Mouse (Mus musculus) inflammation-experienced regulatory T-cells, adult 6 months (primary cell): Measurements from ENCODE around the gene Alyref2. TPM values are rescaled to one million over a fixed set of nuclear protein-coding genes. Genes with fewer than 3 reads are reported as not detected.
A peak's percentile ranks its signal among the peaks of the same experiment; 100 is the strongest.
"Not testable (repeated sequence)": the region's sequence is repeated elsewhere in the genome, so short reads cannot be mapped to it uniquely, and the experiment has no call there.

ENCODE experiments used
- ATAC-seq: one replicate; pipeline ENCODE4 v1.8.0; 2017
- polyA plus RNA-seq, 3 experiments: library from polyadenylated mRNA; unstranded; fragments of 100-300 nt; shearing (Covaris generic); gene quantifications; one replicate each; pipeline ENCODE4 v1.2.1; 2017

Gene Alyref2
- polyA plus RNA-seq, result 10 to 100 TPM in 2 of 3 experiments, 1 to 10 TPM in 1; 8.9 to 13.0 (median 10.3) TPM

DNA sequence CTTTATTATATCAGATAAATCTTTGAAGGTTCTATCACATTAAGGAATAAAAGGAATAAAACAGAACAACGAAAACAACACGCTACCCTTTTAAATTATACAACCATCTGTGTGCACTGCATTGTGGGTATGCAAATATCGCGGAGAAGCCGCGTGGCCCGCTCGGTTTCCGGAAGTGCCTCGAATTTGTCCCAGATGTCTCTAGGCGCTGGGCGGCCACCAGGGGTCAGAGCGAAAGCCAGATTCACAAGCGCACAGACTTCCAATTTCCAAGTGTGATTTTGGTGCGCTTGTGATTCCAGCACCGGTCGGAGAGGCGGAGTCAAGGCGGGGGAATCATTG is at the start of gene Alyref2:
Gene Alyref2 (plus strand): TSS at position 229 of the 342 bp plus-strand sequence.
- peak; percentile 76 for ATAC-seq

DNA sequence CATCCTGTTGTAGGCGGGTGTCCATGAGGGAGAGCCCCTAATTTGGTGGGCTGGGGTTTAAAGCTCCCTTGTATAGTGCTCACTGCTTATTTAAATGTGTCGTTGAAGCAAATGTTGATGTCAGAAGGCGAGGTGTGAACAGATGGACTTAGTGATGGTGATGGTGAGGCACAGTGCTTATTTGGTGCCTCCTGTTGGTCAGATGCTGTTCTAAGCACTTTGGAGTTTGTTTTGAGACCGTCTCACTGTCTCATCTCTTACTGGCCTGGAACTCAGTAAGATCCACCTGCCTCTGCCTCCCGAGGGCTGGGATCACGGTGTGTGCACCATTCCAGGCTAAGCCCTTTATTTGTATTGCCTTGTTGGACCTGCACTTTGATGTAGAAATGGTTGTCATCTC is 48.4 kb upstream of the Alyref2 start:
- ATAC-seq, result no peak

DNA sequence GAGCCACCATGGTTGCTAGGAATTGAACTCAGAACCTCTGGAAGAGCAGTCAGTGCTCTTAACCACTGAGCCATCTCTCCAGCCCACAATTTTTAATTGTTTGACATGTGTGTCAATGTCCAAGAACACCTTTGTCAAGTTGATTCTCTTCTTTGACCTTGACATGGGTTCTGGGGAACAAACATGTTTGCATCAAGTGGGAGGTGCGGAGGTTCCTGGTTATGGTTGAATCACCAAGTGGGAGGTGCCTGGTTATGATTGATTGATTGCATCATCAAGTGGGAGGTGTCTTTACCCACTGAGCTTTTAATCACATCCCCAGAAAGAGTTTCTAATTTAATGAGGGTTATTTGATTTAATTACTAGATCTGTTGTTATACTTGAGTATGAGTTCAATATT is 45.7 kb upstream of the Alyref2 start:
- no peak for ATAC-seq

GRCm38 (mm10) chr1:171459791-171460190 is 43.5 kb upstream of the Alyref2 start:
- ATAC-seq, result no peak

DNA sequence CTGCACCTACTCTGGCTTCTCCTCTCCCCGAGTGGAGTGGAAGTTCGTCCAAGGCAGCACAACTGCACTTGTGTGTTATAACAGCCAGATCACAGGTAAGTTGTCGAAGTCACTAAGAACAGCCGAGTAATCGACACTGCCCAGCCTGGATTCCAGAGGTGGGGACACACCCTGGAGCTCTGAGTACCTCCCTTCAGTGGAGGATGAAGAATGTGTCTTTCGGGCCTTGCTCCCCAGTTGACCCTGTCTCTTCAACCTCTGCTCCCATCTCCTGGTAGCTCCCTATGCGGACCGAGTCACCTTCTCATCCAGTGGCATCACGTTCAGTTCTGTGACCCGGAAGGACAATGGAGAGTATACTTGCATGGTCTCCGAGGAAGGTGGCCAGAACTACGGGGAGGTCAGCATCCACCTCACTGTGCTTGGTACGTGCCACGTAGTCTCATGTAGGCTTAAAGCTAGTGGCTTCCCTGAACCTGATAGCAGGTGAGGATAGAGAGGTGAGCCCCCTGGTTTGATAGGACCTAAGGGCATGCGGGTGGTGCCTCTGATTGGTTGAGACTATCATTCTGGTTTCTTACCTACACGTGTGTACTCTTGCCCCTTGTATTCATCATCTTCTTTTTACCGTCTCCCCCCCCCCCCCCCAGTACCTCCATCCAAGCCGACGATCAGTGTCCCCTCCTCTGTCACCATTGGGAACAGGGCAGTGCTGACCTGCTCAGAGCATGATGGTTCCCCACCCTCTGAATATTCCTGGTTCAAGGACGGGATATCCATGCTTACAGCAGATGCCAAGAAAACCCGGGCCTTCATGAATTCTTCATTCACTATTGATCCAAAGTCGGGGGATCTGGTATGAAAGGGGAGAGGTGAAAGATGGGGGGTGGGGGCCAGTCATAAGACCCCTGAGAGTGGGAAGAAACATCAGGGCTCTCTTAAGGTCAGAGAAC is 42.5 kb upstream of the Alyref2 start:
- no peak for ATAC-seq

- ATAC-seq, result no peak
Measured at GRCm38 (mm10) chr1:171463133-171463532, 40.1 kb upstream of the Alyref2 start.

- no peak for ATAC-seq
Measured at GRCm38 (mm10) chr1:171465749-171466412, 37.4 kb upstream of the Alyref2 start.

- no peak for ATAC-seq
Measured at GRCm38 (mm10) chr1:171466565-171466964, 36.7 kb upstream of the Alyref2 start.

GRCm38 (mm10) chr1:171469678-171470077 is 33.6 kb upstream of the Alyref2 start:
- no peak for ATAC-seq

- peak; percentile 56 for ATAC-seq
Measured at GRCm38 (mm10) chr1:171470371-171470871, 32.9 kb upstream of the Alyref2 start.

DNA sequence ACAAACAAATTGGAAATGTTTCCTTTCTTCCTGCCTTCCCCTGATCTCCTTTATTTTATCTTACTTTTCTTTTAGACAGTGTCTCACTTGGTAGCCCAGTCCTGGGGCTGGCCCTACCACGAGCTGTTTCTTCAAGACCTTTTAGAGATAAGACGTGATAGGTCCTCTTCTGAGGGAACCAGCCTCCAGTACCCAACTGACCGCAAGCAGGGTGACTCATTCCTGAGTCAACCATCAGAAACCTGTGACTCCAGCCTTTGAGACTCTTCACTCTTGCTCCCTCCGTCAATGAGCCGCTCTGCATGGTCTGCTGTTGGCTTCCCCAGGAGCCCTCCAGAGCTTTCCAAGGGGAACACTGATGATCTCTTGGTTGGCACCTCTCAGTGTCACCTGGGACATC is 32.4 kb upstream of the Alyref2 start:
- ATAC-seq, result no peak

DNA sequence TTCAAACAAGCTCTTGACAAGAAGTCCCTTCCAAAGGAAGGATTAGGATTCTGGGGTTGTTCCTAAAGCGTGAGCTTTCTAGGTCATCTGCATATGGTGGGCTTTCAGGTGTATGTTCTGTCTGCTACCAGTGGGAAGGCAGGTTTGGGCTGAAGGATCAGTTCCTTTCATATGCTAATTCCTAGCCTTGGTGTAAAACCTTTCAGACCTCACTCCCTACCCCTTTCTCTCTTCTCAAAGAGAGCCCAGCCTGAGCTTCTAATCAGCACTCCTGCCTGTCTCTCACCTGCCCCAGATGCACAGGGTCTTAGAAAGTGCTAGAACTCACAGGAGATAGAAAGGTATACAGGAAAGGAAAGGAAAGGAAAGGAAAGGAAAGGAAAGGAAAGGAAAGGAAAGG is 31.8 kb upstream of the Alyref2 start:
- ATAC-seq, result no peak

GRCm38 (mm10) chr1:171471941-171472340 is 31.3 kb upstream of the Alyref2 start:
- ATAC-seq, result not testable (repeated sequence)

DNA sequence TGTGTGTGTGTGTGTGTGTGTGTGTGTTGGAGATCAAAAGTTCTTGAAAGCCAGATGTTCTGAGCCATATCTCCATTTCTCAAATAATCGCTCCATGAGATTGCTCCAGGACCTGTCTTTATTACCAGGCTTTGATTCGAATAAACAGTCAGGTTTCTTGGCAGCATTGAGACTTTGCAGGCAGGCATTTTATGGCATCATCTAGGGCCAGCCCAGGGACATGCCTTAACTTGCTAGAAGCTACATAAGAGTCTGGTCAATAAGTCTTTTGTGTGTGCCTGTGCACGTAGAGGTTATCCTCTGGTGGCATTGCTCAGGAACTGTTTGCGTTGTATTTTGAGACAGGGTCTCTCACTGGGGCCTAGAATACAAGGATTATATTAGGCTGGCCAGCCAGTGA is 29.8 kb upstream of the Alyref2 start:
- no peak for ATAC-seq

DNA sequence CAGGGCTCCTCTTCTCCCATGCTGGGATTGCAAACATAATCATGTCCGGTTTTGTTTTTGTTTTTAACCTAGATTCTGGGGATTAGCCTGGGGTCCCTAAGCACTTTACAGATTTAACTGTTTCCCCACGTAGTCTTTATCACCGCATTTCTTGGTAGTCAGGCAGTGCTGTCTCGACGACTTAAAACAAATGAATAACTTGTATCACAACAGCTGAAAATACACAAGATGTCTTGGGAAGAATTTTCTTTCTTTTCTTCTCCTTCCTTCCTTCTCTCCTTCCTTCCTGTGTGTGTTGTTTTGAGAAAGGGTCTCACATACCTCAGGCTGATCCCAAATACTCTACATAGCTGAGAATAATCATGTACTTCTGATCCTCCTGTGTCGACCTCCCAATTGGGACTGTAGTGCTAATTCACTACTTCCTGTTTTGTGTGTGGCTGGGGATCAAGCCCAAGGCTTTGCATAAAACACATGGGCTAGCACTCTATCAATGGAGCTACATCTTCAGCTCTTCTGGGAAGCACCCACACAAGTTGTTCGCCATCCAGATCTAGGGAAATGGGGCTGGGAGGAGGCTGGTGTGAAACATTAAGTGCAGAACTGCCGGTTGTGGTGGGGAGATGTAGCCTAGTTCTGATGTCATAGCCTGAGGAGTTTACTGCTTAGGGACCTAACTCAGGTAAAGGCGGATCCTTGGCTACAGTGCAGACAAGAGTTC is 29.2 kb upstream of the Alyref2 start:
- ATAC-seq, result no peak

DNA sequence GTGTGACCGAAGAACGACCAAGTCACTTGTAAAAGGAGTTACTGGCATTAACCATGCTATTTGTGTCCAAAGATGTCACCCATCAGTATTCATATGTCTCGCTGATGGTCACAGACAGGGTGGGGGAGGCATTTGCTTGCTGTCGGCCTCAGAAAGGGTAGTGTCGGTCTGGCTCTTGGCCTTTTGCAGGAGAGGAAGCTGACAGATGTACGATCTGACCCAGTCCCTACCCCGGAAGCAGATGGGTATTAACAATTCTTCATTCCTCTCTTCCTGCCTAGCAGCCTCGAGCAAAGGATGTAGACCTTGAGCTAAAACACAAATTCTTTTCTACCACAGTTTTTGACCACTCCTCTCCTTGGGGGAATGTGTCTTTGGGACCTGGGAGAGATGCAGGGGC is 26.2 kb upstream of the Alyref2 start:
- no peak for ATAC-seq

- ATAC-seq, result peak; percentile 77
Measured at GRCm38 (mm10) chr1:171477758-171478545, 25.3 kb upstream of the Alyref2 start.

GRCm38 (mm10) chr1:171478968-171479367 is 24.3 kb upstream of the Alyref2 start:
- ATAC-seq, result peak; percentile 83

DNA sequence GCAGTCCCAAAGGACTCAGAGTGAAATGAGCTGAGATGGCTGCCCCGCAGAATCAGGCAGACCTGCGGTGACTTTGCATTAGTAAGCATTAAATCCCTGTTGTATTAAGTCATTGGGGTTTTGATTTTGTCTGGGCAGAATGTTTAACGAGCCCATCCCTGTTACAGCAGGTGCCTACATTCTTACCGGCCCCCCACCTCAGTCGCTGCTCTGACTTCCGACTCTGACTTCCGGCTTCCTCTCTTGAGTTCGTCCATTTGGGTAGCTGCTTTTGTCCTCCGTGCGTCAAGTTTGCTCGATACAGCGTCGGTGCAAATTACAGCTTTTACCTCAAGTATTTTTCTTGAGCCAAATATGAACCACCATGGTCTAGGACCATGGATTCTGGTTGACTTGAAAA is 9.0 kb upstream of the Alyref2 start:
- ATAC-seq, result no peak

- ATAC-seq, result no peak
Measured at GRCm38 (mm10) chr1:171495371-171495770, 7.9 kb upstream of the Alyref2 start.

DNA sequence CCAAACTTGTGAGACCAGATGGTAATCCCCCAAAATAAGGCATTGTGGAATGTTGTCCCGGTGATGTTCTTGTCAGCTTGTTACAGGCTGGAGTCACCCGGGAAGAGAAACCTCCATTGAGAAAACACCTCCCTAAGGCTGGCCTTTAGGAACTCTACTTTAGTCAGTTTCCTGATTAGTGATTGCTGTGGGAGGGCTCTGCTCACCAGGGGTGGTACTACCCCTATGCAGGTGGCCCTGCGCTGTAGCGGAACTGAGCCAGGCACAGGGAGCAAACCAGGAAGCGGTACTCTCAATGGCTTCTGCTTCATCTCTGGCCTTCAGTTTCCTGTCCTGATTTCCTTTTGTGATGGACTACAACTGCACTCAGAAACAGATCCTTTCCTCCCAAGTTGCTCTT is 3.4 kb upstream of the Alyref2 start:
- no peak for ATAC-seq

DNA sequence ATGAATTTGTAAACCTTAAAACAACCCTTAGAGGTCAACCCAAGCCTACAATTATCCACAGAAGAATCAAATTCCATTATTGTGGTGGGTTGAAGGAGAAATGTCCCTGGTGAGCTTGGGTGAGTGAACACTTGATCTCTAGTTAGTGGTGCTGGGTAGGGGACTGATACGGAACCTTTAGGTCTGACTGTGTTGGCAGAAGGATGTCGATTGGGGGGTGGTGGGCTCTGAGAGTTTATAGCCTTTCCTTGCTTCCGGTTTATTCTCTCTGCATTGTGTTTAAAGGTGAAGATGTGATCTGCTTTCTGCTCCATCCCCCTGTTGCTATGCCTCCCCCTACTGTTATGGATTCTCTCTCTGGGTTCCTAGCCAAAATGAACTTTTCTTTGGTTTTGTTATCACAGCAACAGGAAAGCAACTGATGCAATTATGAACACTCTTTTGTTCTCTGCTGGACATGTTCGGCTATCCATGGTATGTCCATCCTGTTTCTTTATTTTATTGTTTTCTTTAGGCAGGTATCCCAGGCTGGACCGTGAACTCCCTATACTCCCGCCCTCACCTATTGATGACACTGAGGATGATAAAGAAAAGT is 2.2 kb upstream of the Alyref2 start:
- ATAC-seq, result no peak
